Mouse (Mus musculus): Measurements from ENCODE around the gene Rtkn2. TPM values are rescaled to one million over a fixed set of nuclear protein-coding genes. Genes with fewer than 3 reads are reported as not detected.
A peak's percentile ranks its signal among the peaks of the same experiment; 100 is the strongest.

The Rtkn2 gene
- polyA plus RNA-seq, 1 experiment: 0.05 TPM

GRCm38 (mm10) chr10:67995356-67995755 is 16.0 kb downstream of the Rtkn2 start:
- H3K36me3 ChIP-seq (ENCODE audit: control insufficient read depth, insufficient read depth, low read length): no peaks in the 10 kb centered on the region
- no peak for DNase-seq
- H3K27ac ChIP-seq (ENCODE audit: insufficient read depth, low read depth, low read length): no peak overlapping the region
- no peak overlapping the region for H3K4me3 ChIP-seq (ENCODE audit: insufficient read depth, low read depth, low read length)
- H3K27me3 ChIP-seq (replicated peaks; ENCODE audit: control insufficient read depth, insufficient read depth, low read length): no peaks in the 10 kb centered on the region; the same call in 1 of the 2 replicates
- TF ChIP-seq CTCF (conservative IDR thresholded peaks at IDR 0.05; ENCODE audit: insufficient read depth, insufficient read length, low read depth, low read length) (no peak), POLR2A (IDR thresholded peaks at IDR 0.05; ENCODE audit: low read depth, low read length) (no peak)
- WGBS: 56% methylated on average over 12 of the region's 12 CpGs
- H3K4me1 ChIP-seq (ENCODE audit: control insufficient read depth, insufficient read depth, low read length): no peaks in the 10 kb centered on the region

- no peaks in the 10 kb centered on the region for H3K36me3 ChIP-seq (ENCODE audit: control insufficient read depth, insufficient read depth, low read length)
- no peaks in the 10 kb centered on the region for H3K4me1 ChIP-seq (ENCODE audit: control insufficient read depth, insufficient read depth, low read length)
- no peak for TF ChIP-seq POLR2A (IDR thresholded peaks at IDR 0.05; ENCODE audit: low read depth, low read length)
- 0 out of 2 replicates have a peak, but pooled peaks have one; percentile 10 for TF ChIP-seq CTCF (conservative IDR thresholded peaks at IDR 0.05; ENCODE audit: insufficient read depth, insufficient read length, low read depth, low read length)
- 0% methylated on average over 1 of the region's 1 CpGs for WGBS
- H3K4me3 ChIP-seq (ENCODE audit: insufficient read depth, low read depth, low read length): no peak overlapping the region
- H3K27me3 ChIP-seq (replicated peaks; ENCODE audit: control insufficient read depth, insufficient read depth, low read length): no peaks in the 10 kb centered on the region; the same call in 1 of the 2 replicates
- H3K27ac ChIP-seq (ENCODE audit: insufficient read depth, low read depth, low read length): no peak overlapping the region
- DNase-seq: peak; percentile 40
Measured at GRCm38 (mm10) chr10:67996171-67996570, 16.8 kb downstream of the Rtkn2 start.

GRCm38 (mm10) chr10:67998116-67998635 is 18.8 kb downstream of the Rtkn2 start:
- TF ChIP-seq POLR2A (IDR thresholded peaks at IDR 0.05; ENCODE audit: low read depth, low read length): no peak
- TF ChIP-seq CTCF (conservative IDR thresholded peaks at IDR 0.05; ENCODE audit: insufficient read depth, insufficient read length, low read depth, low read length): peak; percentile 64
- peak; percentile 38 for DNase-seq
- Histone ChIP-seq H3K27ac (ENCODE audit: insufficient read depth, low read depth, low read length) (no peak overlapping the region), H3K27me3 (replicated peaks; ENCODE audit: control insufficient read depth, insufficient read depth, low read length) (no peaks in the 10 kb centered on the region), H3K4me1 (ENCODE audit: control insufficient read depth, insufficient read depth, low read length) (no peaks in the 10 kb centered on the region), H3K4me3 (ENCODE audit: insufficient read depth, low read depth, low read length) (no peak overlapping the region), H3K36me3 (ENCODE audit: control insufficient read depth, insufficient read depth, low read length) (no peaks in the 10 kb centered on the region)
- 46% methylated on average over 13 of the region's 13 CpGs for WGBS

GRCm38 (mm10) chr10:67999170-67999569 is 19.8 kb downstream of the Rtkn2 start:
- H3K4me3 ChIP-seq (ENCODE audit: insufficient read depth, low read depth, low read length): no peak overlapping the region
- no peak overlapping the region for H3K27ac ChIP-seq (ENCODE audit: insufficient read depth, low read depth, low read length)
- H3K27me3 ChIP-seq (replicated peaks; ENCODE audit: control insufficient read depth, insufficient read depth, low read length): no peaks in the 10 kb centered on the region
- no peaks in the 10 kb centered on the region for H3K36me3 ChIP-seq (ENCODE audit: control insufficient read depth, insufficient read depth, low read length)
- TF ChIP-seq CTCF (conservative IDR thresholded peaks at IDR 0.05; ENCODE audit: insufficient read depth, insufficient read length, low read depth, low read length) (no peak), POLR2A (IDR thresholded peaks at IDR 0.05; ENCODE audit: low read depth, low read length) (no peak)
- 73% methylated on average over 10 of the region's 10 CpGs for WGBS
- DNase-seq: no peak
- no peaks in the 10 kb centered on the region for H3K4me1 ChIP-seq (ENCODE audit: control insufficient read depth, insufficient read depth, low read length)

- 93% methylated on average over 6 of the region's 6 CpGs for WGBS
- Histone ChIP-seq H3K36me3 (ENCODE audit: control insufficient read depth, insufficient read depth, low read length) (no peaks in the 10 kb centered on the region), H3K27ac (ENCODE audit: insufficient read depth, low read depth, low read length) (no peak overlapping the region), H3K27me3 (replicated peaks; ENCODE audit: control insufficient read depth, insufficient read depth, low read length) (no peaks in the 10 kb centered on the region), H3K4me3 (ENCODE audit: insufficient read depth, low read depth, low read length) (no peak overlapping the region), H3K4me1 (ENCODE audit: control insufficient read depth, insufficient read depth, low read length) (no peaks in the 10 kb centered on the region)
- no peak for DNase-seq
- TF ChIP-seq POLR2A (IDR thresholded peaks at IDR 0.05; ENCODE audit: low read depth, low read length) (no peak), CTCF (conservative IDR thresholded peaks at IDR 0.05; ENCODE audit: insufficient read depth, insufficient read length, low read depth, low read length) (0 out of 2 replicates have a peak, but pooled peaks have one; percentile 12)
Measured at GRCm38 (mm10) chr10:68001456-68001855, 22.1 kb downstream of the Rtkn2 start.

GRCm38 (mm10) chr10:68003651-68004422 is 24.5 kb downstream of the Rtkn2 start:
- Histone ChIP-seq H3K36me3 (ENCODE audit: control insufficient read depth, insufficient read depth, low read length) (no peaks in the 10 kb centered on the region), H3K4me3 (ENCODE audit: insufficient read depth, low read depth, low read length) (no peak overlapping the region), H3K27ac (ENCODE audit: insufficient read depth, low read depth, low read length) (no peak overlapping the region), H3K27me3 (replicated peaks; ENCODE audit: control insufficient read depth, insufficient read depth, low read length) (no peaks in the 10 kb centered on the region), H3K4me1 (ENCODE audit: control insufficient read depth, insufficient read depth, low read length) (no peaks in the 10 kb centered on the region)
- 55% methylated on average over 18 of the region's 18 CpGs for WGBS
- no peak for DNase-seq
- TF ChIP-seq CTCF (conservative IDR thresholded peaks at IDR 0.05; ENCODE audit: insufficient read depth, insufficient read length, low read depth, low read length): no peak
- no peak for TF ChIP-seq POLR2A (IDR thresholded peaks at IDR 0.05; ENCODE audit: low read depth, low read length)

- Histone ChIP-seq H3K4me1 (ENCODE audit: control insufficient read depth, insufficient read depth, low read length) (no peaks in the 10 kb centered on the region), H3K36me3 (ENCODE audit: control insufficient read depth, insufficient read depth, low read length) (no peaks in the 10 kb centered on the region), H3K27ac (ENCODE audit: insufficient read depth, low read depth, low read length) (no peak overlapping the region), H3K4me3 (ENCODE audit: insufficient read depth, low read depth, low read length) (no peak overlapping the region), H3K27me3 (replicated peaks; ENCODE audit: control insufficient read depth, insufficient read depth, low read length) (no peaks in the 10 kb centered on the region)
- 83% methylated on average over 17 of the region's 17 CpGs for WGBS
- no peak for DNase-seq
- no peak for TF ChIP-seq CTCF (conservative IDR thresholded peaks at IDR 0.05; ENCODE audit: insufficient read depth, insufficient read length, low read depth, low read length)
- TF ChIP-seq POLR2A (IDR thresholded peaks at IDR 0.05; ENCODE audit: low read depth, low read length): no peak
Measured at GRCm38 (mm10) chr10:68005404-68005803, 26.0 kb downstream of the Rtkn2 start.

Data from kidney, adult 2 months (tissue).